Mouse (Mus musculus): ENCODE measurements around the gene Gm10392.

DNA sequence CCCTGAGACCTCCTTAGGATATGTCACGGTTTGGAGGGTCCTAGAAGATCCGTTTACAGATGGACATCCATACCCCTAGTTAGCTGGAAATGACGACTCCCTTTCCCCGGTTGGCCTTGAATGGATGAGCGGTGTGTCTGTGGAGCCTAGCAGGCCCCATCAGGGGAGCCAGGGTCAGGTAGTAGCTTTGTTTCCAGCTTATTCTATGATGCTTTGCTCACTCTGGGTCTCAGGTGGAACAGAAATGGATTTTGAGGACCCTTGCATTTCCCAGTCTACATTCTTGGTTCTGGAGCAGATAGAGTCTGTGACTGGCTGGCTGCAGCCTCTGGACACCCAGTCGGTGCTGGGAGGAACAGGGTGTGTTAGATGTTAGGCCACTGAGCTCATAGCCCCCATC lies 24.2 kb downstream of the Gm10392 start:
- TF ChIP-seq POLR2A (IDR thresholded peaks at IDR 0.05; ENCODE audit: borderline replicate concordance, control insufficient read depth, low read depth, low read length) = no peak
- no peak for TF ChIP-seq CTCF (IDR thresholded peaks at IDR 0.05; ENCODE audit: control insufficient read depth, insufficient read depth, low read length)

Data from bone marrow, adult 2 months (tissue).